Mouse (Mus musculus) megakaryocyte, embryonic 14.5 days (primary cell): Measurements from ENCODE around the gene 1700024P04Rik.

Source experiments
- FLI1 ChIP-seq: IDR thresholded peaks from 2 replicates; pipeline ENCODE4 v1.6.1; 2012; ENCODE audit warnings: low read length, inconsistent platforms, mixed read lengths
- GATA1 ChIP-seq: IDR thresholded peaks from 3 replicates; pipeline ENCODE4 v1.6.1; 2012; ENCODE audit warnings: mixed read lengths, low read length, inconsistent platforms, borderline replicate concordance

DNA sequence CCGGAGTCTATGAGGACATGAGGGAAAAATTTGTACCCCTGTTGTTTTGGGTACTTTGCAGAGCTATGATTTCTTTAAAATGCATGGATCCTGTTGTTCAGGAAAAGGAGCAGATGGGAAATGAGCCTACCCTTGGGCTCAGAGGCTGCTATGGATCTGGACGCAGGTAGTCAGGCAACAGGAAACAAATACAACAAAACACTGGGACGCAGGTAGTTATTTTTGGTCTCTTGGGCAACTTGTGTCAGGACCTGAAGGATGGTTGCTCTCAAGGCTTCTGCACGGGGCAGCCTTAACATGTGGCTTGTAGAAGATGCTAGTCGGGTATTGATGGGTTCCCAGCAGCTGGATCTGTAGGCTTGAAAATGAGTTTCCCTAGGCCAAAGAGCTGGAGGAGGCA, 23.6 kb upstream of the 1700024P04Rik start:
- TF ChIP-seq GATA1: no peak
- TF ChIP-seq FLI1: no peak
